Comparison of ENCODE assay signal across 8 mouse cellular contexts in the genomic region with DNA sequence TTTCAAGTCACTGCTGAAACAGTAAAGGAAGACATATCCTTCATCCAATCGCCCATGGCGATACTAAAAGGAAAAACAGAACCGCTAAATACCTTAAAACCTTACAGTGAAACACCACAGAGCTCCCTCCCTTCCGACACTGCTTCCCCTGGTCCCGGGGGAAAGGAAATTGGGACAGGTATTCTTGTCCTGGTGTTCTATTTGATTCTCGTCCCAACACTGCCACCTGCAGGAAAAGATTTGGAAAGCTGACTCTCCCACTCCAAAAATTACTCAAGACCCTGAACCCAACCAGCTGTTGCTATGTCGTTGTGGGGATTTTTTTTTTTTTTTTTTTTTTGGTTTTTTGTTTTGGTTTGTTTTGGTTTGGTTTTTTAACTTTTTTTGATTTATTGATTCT. TPM values are rescaled to one million over a fixed set of nuclear protein-coding genes. Genes with fewer than 3 reads are reported as not detected.
A peak's percentile ranks its signal among the peaks of the same experiment; 100 is the strongest.
DNase-seq lines count a peak whose midpoint lies in the region; ATAC-seq and TF ChIP-seq lines count a peak whose summit lies in the region.

No protein-coding gene starts in this region.

- peak; percentile 40 for ATAC-seq in Patski
- no peak for ATAC-seq in embryonic facial prominence, embryonic 13.5 days (ENCODE audit: insufficient number of reproducible peaks, insufficient read depth, low FRiP score, low TSS enrichment, low read depth)
- ATAC-seq in hindbrain, embryonic 11.5 days (ENCODE audit: low FRiP score): peak; percentile 36; the same call in 1 of the 2 replicates
- no peak for ATAC-seq in limb, embryonic 12.5 days (ENCODE audit: insufficient number of reproducible peaks, insufficient read depth, low FRiP score, low TSS enrichment, low read depth)
- 0 out of 2 replicates have a peak, but pooled peaks have one; percentile 32 for ATAC-seq in neural tube, embryonic 11.5 days (ENCODE audit: insufficient read depth, low FRiP score, low TSS enrichment)
- ATAC-seq in erythroid progenitor cell, adult 5-6 weeks (replicated peaks; ENCODE audit: low FRiP score, poor library complexity, severe bottlenecking): no peak

- no peak overlapping the region for H3K4me3 ChIP-seq in heart, embryonic 10.5 days
- H3K4me3 ChIP-seq in embryonic facial prominence, embryonic 13.5 days: no peak overlapping the region; the same call in 1 of the 2 replicates
- H3K4me3 ChIP-seq in hindbrain, embryonic 11.5 days (ENCODE audit: low read depth, low read length): no peak overlapping the region
- no peak overlapping the region for H3K4me3 ChIP-seq in limb, embryonic 12.5 days (replicated peaks)
- no peak overlapping the region for H3K4me3 ChIP-seq in neural tube, embryonic 11.5 days (ENCODE audit: low read depth, low read length)

- H3K9me3 ChIP-seq in heart, embryonic 10.5 days: no peaks in the 10 kb centered on the region
- H3K9me3 ChIP-seq in embryonic facial prominence, embryonic 13.5 days: no peaks in the 10 kb centered on the region
- H3K9me3 ChIP-seq in hindbrain, embryonic 11.5 days (ENCODE audit: control insufficient read depth, low read length): no peaks in the 10 kb centered on the region
- H3K9me3 ChIP-seq in limb, embryonic 12.5 days: no peaks in the 10 kb centered on the region
- H3K9me3 ChIP-seq in neural tube, embryonic 11.5 days (ENCODE audit: control insufficient read depth, low read length): no peaks in the 10 kb centered on the region

- peak; percentile 66 for TF ChIP-seq CTCF in Patski (IDR thresholded peaks at IDR 0.05)

- no peaks in the 10 kb centered on the region for H3K27me3 ChIP-seq in heart, embryonic 10.5 days (ENCODE audit: insufficient read depth, poor library complexity, severe bottlenecking)
- no peaks in the 10 kb centered on the region for H3K27me3 ChIP-seq in Patski
- H3K27me3 ChIP-seq in embryonic facial prominence, embryonic 13.5 days: no peaks in the 10 kb centered on the region
- H3K27me3 ChIP-seq in hindbrain, embryonic 11.5 days (ENCODE audit: control insufficient read depth, insufficient read depth, low read length): no peaks in the 10 kb centered on the region
- H3K27me3 ChIP-seq in limb, embryonic 12.5 days: 0 out of 2 replicates have a peak, but pooled peaks cover 3% of the 10 kb centered on the region
- no peaks in the 10 kb centered on the region for H3K27me3 ChIP-seq in neural tube, embryonic 11.5 days (ENCODE audit: control insufficient read depth, insufficient read depth, low read length)

- in situ Hi-C loops in Patski (cut with MboI; ENCODE audit: low pct_unique_long_range_greater_than_20kb): loop anchor here (10.0 kb wide), 1 partner anchor 181 kb away; no protein-coding TSS in a partner anchor

- CTCF ChIA-PET in Patski (lab: Charles Lee): interaction anchor here (0.7 to 2.6 kb wide), 9 partner anchors 9 to 379 kb away, joined by 3 to 12 read pairs (median 5); partner anchors contain the start of gene Olfr1394

- peak overlapping the region; percentile 36 for H3K4me2 ChIP-seq in embryonic facial prominence, embryonic 13.5 days
- no peak overlapping the region for H3K4me2 ChIP-seq in hindbrain, embryonic 11.5 days (replicated peaks; ENCODE audit: low read depth, low read length)
- H3K4me2 ChIP-seq in limb, embryonic 12.5 days: peak overlapping the region; percentile 31; the same call in 1 of the 2 replicates
- H3K4me2 ChIP-seq in neural tube, embryonic 11.5 days (ENCODE audit: low read depth): no peak overlapping the region

- DNase-seq in heart, adult 18-20 months: peak; percentile 57 to 84
- DNase-seq in heart, embryonic 10.5 days (ENCODE audit: low spot score): no peak
- no peak for DNase-seq in Patski (ENCODE audit: low read depth, low spot score)
- peak; percentile 78 for DNase-seq in hindbrain, embryonic 11.5 days (ENCODE audit: low spot score)
- DNase-seq in neural tube, embryonic 11.5 days (ENCODE audit: low spot score): peak; percentile 72

- no peak overlapping the region for H3K9ac ChIP-seq in embryonic facial prominence, embryonic 13.5 days
- no peak overlapping the region for H3K9ac ChIP-seq in hindbrain, embryonic 11.5 days (ENCODE audit: low read depth, low read length)
- no peak overlapping the region for H3K9ac ChIP-seq in limb, embryonic 12.5 days (replicated peaks)
- no peak overlapping the region for H3K9ac ChIP-seq in neural tube, embryonic 11.5 days (ENCODE audit: low read length)

- WGBS in heart, embryonic 10.5 days: 1% methylated on average over 7 of the region's 7 CpGs
- WGBS in embryonic facial prominence, embryonic 13.5 days: 1% methylated on average over 7 of the region's 7 CpGs
- 4% methylated on average over 7 of the region's 7 CpGs for WGBS in hindbrain, embryonic 11.5 days
- 1% methylated on average over 7 of the region's 7 CpGs for WGBS in limb, embryonic 12.5 days
- WGBS in neural tube, embryonic 11.5 days: 4% methylated on average over 7 of the region's 7 CpGs

- H3K27ac ChIP-seq in heart, embryonic 10.5 days: no peak overlapping the region
- H3K27ac ChIP-seq in embryonic facial prominence, embryonic 13.5 days: no peak overlapping the region
- no peak overlapping the region for H3K27ac ChIP-seq in hindbrain, embryonic 11.5 days (ENCODE audit: low read depth, low read length)
- H3K27ac ChIP-seq in limb, embryonic 12.5 days: no peak overlapping the region
- no peak overlapping the region for H3K27ac ChIP-seq in neural tube, embryonic 11.5 days (ENCODE audit: low read depth, low read length)

- H3K36me3 ChIP-seq in heart, embryonic 10.5 days: no peaks in the 10 kb centered on the region
- no peaks in the 10 kb centered on the region for H3K36me3 ChIP-seq in embryonic facial prominence, embryonic 13.5 days
- no peaks in the 10 kb centered on the region for H3K36me3 ChIP-seq in hindbrain, embryonic 11.5 days (ENCODE audit: control insufficient read depth, insufficient read depth, low read length)
- no peaks in the 10 kb centered on the region for H3K36me3 ChIP-seq in limb, embryonic 12.5 days
- H3K36me3 ChIP-seq in neural tube, embryonic 11.5 days (ENCODE audit: control insufficient read depth, insufficient read depth, low read length): no peaks in the 10 kb centered on the region

- POLR2A ChIA-PET in Patski (lab: Charles Lee): interaction anchor here (0.6 kb wide), 1 partner anchor 24 kb away, joined by 3 read pairs; the partner anchor contains the start of gene Rack1

- no peaks in the 10 kb centered on the region for H3K4me1 ChIP-seq in heart, embryonic 10.5 days
- peaks cover 3% of the 10 kb centered on the region; the same call in 1 of the 2 replicates for H3K4me1 ChIP-seq in embryonic facial prominence, embryonic 13.5 days
- no peaks in the 10 kb centered on the region for H3K4me1 ChIP-seq in hindbrain, embryonic 11.5 days (replicated peaks; ENCODE audit: control insufficient read depth, insufficient read depth, low read length)
- peaks cover 6% of the 10 kb centered on the region; the same call in 1 of the 2 replicates for H3K4me1 ChIP-seq in limb, embryonic 12.5 days (replicated peaks)
- no peaks in the 10 kb centered on the region for H3K4me1 ChIP-seq in neural tube, embryonic 11.5 days (ENCODE audit: control insufficient read depth, insufficient read depth, low read length)

RNA-seq across cellular contexts. Expression of gene Rack1, which starts 24.6 kb away (rescaled TPM):
- total RNA-seq in heart, adult 18-20 months (2021): 100 to 1,000 TPM; 394 to 434 TPM
- polyA plus RNA-seq in heart, embryonic 10.5 days (2016; fragmentation: Nextera tagmentation; extraction: Ambion mirVana): 542 and 712 TPM in 2 replicates
- polyA plus RNA-seq in Patski (2021): 1,050 TPM
- polyA plus RNA-seq in embryonic facial prominence, embryonic 13.5 days (2015; fragmentation: Nextera tagmentation; extraction: Ambion mirVana): 729 and 806 TPM in 2 replicates
- 654 and 661 TPM in 2 replicates for polyA plus RNA-seq in hindbrain, embryonic 11.5 days (2014; fragmentation: Nextera tagmentation; extraction: Ambion mirVana)
- polyA plus RNA-seq in limb, embryonic 12.5 days (2016; fragmentation: Nextera tagmentation; extraction: Ambion mirVana): 646 and 685 TPM in 2 replicates
- polyA plus RNA-seq in neural tube, embryonic 11.5 days (2014; fragmentation: Nextera tagmentation; extraction: Ambion mirVana): 652 and 656 TPM in 2 replicates
- 648 and 827 TPM in 2 replicates for total RNA-seq in erythroid progenitor cell, adult 5-6 weeks (2015; ENCODE audit: low replicate concordance)
- total RNA-seq in erythroid progenitor cell, adult 5-6 weeks (2017; ENCODE audit: low replicate concordance): 220 and 369 TPM in 2 replicates

RNA-seq across cellular contexts. Expression of gene Trim41, which starts 41.7 kb away (rescaled TPM):
- total RNA-seq in heart, adult 18-20 months (2021): 10 to 100 TPM; 18.9 to 20.0 TPM
- 3.0 and 4.7 TPM in 2 replicates for polyA plus RNA-seq in heart, embryonic 10.5 days (2016; fragmentation: Nextera tagmentation; extraction: Ambion mirVana)
- 63.9 TPM for polyA plus RNA-seq in Patski (2021)
- 8.3 and 8.7 TPM in 2 replicates for polyA plus RNA-seq in embryonic facial prominence, embryonic 13.5 days (2015; fragmentation: Nextera tagmentation; extraction: Ambion mirVana)
- 4.2 and 4.5 TPM in 2 replicates for polyA plus RNA-seq in hindbrain, embryonic 11.5 days (2014; fragmentation: Nextera tagmentation; extraction: Ambion mirVana)
- 6.0 and 7.3 TPM in 2 replicates for polyA plus RNA-seq in limb, embryonic 12.5 days (2016; fragmentation: Nextera tagmentation; extraction: Ambion mirVana)
- polyA plus RNA-seq in neural tube, embryonic 11.5 days (2014; fragmentation: Nextera tagmentation; extraction: Ambion mirVana): 3.6 and 4.2 TPM in 2 replicates
- 8.8 and 10.1 TPM in 2 replicates for total RNA-seq in erythroid progenitor cell, adult 5-6 weeks (2015; ENCODE audit: low replicate concordance)
- 17.5 and 41.5 TPM in 2 replicates for total RNA-seq in erythroid progenitor cell, adult 5-6 weeks (2017; ENCODE audit: low replicate concordance)

RNA-seq across cellular contexts. Expression of gene Trim7, which starts 50.5 kb away (rescaled TPM):
- 10 to 100 TPM; 13.2 to 13.7 TPM for total RNA-seq in heart, adult 18-20 months (2021)
- 0.18 and 0.44 TPM in 2 replicates for polyA plus RNA-seq in heart, embryonic 10.5 days (2016; fragmentation: Nextera tagmentation; extraction: Ambion mirVana)
- 9.5 TPM for polyA plus RNA-seq in Patski (2021)
- polyA plus RNA-seq in embryonic facial prominence, embryonic 13.5 days (2015; fragmentation: Nextera tagmentation; extraction: Ambion mirVana): 1.0 and 1.1 TPM in 2 replicates
- 0.56 and 0.77 TPM in 2 replicates for polyA plus RNA-seq in hindbrain, embryonic 11.5 days (2014; fragmentation: Nextera tagmentation; extraction: Ambion mirVana)
- 0.34 and 1.3 TPM in 2 replicates for polyA plus RNA-seq in limb, embryonic 12.5 days (2016; fragmentation: Nextera tagmentation; extraction: Ambion mirVana)
- 0.51 and 0.97 TPM in 2 replicates for polyA plus RNA-seq in neural tube, embryonic 11.5 days (2014; fragmentation: Nextera tagmentation; extraction: Ambion mirVana)
- 0.42 TPM in 1 of 2 replicates, not detected in the other for total RNA-seq in erythroid progenitor cell, adult 5-6 weeks (2015; ENCODE audit: low replicate concordance)
- total RNA-seq in erythroid progenitor cell, adult 5-6 weeks (2017; ENCODE audit: low replicate concordance): 1.0 TPM in 1 of 2 replicates, not detected in the other

RNA-seq across cellular contexts. Expression of gene Gm12184, which starts 51.0 kb away (rescaled TPM):
- 1 to 10 TPM; 2.4 to 2.8 TPM for total RNA-seq in heart, adult 18-20 months (2021)
- 0.68 and 1.9 TPM in 2 replicates for polyA plus RNA-seq in heart, embryonic 10.5 days (2016; fragmentation: Nextera tagmentation; extraction: Ambion mirVana)
- polyA plus RNA-seq in Patski (2021): 3.4 TPM
- 3.4 and 3.6 TPM in 2 replicates for polyA plus RNA-seq in embryonic facial prominence, embryonic 13.5 days (2015; fragmentation: Nextera tagmentation; extraction: Ambion mirVana)
- polyA plus RNA-seq in hindbrain, embryonic 11.5 days (2014; fragmentation: Nextera tagmentation; extraction: Ambion mirVana): 5.8 and 7.4 TPM in 2 replicates
- 4.2 and 13.6 TPM in 2 replicates for polyA plus RNA-seq in limb, embryonic 12.5 days (2016; fragmentation: Nextera tagmentation; extraction: Ambion mirVana)
- 10.9 and 18.2 TPM in 2 replicates for polyA plus RNA-seq in neural tube, embryonic 11.5 days (2014; fragmentation: Nextera tagmentation; extraction: Ambion mirVana)
- total RNA-seq in erythroid progenitor cell, adult 5-6 weeks (2015; ENCODE audit: low replicate concordance): 2.9 TPM in 1 of 2 replicates, not detected in the other
- 9.6 TPM in 1 of 2 replicates, not detected in the other for total RNA-seq in erythroid progenitor cell, adult 5-6 weeks (2017; ENCODE audit: low replicate concordance)

Comparison
In these comparisons a context has a peak if more than half of its experiments do, and no peak if none do; other contexts are left out.
1. DNase-seq: peak in heart, adult 18-20 months (2 of 2), hindbrain, embryonic 11.5 days (single experiment) and neural tube, embryonic 11.5 days (single experiment); none in heart, embryonic 10.5 days (single experiment) and Patski (single experiment).
2. ATAC-seq: peak in Patski (single experiment), hindbrain, embryonic 11.5 days (single experiment) and neural tube, embryonic 11.5 days (single experiment); none in embryonic facial prominence, embryonic 13.5 days (single experiment), limb, embryonic 12.5 days (single experiment) and erythroid progenitor cell, adult 5-6 weeks (single experiment).
3. H3K4me2 ChIP-seq: peak in embryonic facial prominence, embryonic 13.5 days (single experiment) and limb, embryonic 12.5 days (single experiment); none in hindbrain, embryonic 11.5 days (single experiment) and neural tube, embryonic 11.5 days (single experiment).